Mouse (Mus musculus): ENCODE data around the gene Gm20903. TPM values are rescaled to one million over a fixed set of nuclear protein-coding genes. Genes with fewer than 3 reads are reported as not detected.

Gene Gm20903
- polyA plus RNA-seq (2017; shearing (Covaris generic)), result not detected

GRCm38 (mm10) chrY:73669015-73669414 is at the start of gene Gm20903:
Gene Gm20903 (plus strand): TSS chrY:73669315.

All from inflammation-experienced regulatory T-cells (primary cell).